Comparison of ENCODE assay signal across 15 mouse cellular contexts in the genomic region with DNA sequence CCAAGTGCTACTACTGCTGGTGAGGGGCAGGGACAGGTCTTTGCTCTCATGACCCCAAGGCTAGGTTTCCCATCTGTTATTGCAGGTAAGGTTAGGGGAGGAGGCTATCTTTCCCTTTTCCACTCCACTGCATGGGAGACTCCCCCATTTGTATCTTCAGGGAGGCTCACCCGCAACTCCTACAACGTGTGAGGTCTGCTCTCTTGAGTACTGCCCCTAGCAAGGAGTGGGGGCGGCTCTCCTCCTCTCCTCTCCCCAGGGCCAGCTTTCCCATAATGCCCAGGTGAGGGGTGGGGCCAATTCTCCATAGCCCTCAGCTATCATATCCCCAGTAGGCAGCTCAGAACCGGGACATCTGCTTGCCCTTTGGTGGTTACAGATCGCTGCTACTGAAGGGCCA.
"Had no signal": no experiment of that assay in that cellular context is flagged by ENCODE, and none has a peak within 500 bp of the region (broad histone marks: within the 10 kb centered on the region; RNA-seq: fewer than 3 reads in every experiment).

No protein-coding gene starts in this region.

- H3K27me3 ChIP-seq: intestine, embryonic 15.5 days; liver, embryonic 15.5 days; stomach, embryonic 15.5 days had no signal

- H3K9ac ChIP-seq: intestine, embryonic 15.5 days; liver, embryonic 15.5 days; stomach, embryonic 15.5 days had no signal

- H3K4me3 ChIP-seq: intestine, embryonic 15.5 days; left cerebral cortex, adult 2 months; limb, embryonic 10.5 days; liver, embryonic 15.5 days; stomach, embryonic 15.5 days had no signal

- ATAC-seq: intestine, embryonic 15.5 days; lung, postnatal 0 days had no signal

- H3K27ac ChIP-seq: intestine, embryonic 15.5 days; left cerebral cortex, adult 2 months; limb, embryonic 10.5 days; liver, embryonic 15.5 days; stomach, embryonic 15.5 days had no signal

- H3K36me3 ChIP-seq: intestine, embryonic 15.5 days; limb, embryonic 10.5 days; liver, embryonic 15.5 days; stomach, embryonic 15.5 days had no signal

- H3K4me1 ChIP-seq: intestine, embryonic 15.5 days; limb, embryonic 10.5 days; liver, embryonic 15.5 days; stomach, embryonic 15.5 days had no signal

- H3K9me3 ChIP-seq: intestine, embryonic 15.5 days; limb, embryonic 10.5 days; liver, embryonic 15.5 days; stomach, embryonic 15.5 days had no signal

- H3K4me2 ChIP-seq: intestine, embryonic 15.5 days; liver, embryonic 11.5 days; liver, embryonic 15.5 days; stomach, embryonic 15.5 days had no signal

- DNase-seq: kidney, adult 8-10 months; kidney, postnatal 14 days; lung, adult 2 months; lung, postnatal 4 days; midbrain, embryonic 14.5 days; right cerebral cortex, postnatal 14 days; thymus, adult 2 months; thymus, postnatal 25 days had no signal
